Mouse (Mus musculus): ENCODE measurements around the gene Fam92b. TPM values are rescaled to one million over a fixed set of nuclear protein-coding genes. Genes with fewer than 3 reads are reported as not detected.

Gene Fam92b
- not detected for total RNA-seq (2021)

DNA sequence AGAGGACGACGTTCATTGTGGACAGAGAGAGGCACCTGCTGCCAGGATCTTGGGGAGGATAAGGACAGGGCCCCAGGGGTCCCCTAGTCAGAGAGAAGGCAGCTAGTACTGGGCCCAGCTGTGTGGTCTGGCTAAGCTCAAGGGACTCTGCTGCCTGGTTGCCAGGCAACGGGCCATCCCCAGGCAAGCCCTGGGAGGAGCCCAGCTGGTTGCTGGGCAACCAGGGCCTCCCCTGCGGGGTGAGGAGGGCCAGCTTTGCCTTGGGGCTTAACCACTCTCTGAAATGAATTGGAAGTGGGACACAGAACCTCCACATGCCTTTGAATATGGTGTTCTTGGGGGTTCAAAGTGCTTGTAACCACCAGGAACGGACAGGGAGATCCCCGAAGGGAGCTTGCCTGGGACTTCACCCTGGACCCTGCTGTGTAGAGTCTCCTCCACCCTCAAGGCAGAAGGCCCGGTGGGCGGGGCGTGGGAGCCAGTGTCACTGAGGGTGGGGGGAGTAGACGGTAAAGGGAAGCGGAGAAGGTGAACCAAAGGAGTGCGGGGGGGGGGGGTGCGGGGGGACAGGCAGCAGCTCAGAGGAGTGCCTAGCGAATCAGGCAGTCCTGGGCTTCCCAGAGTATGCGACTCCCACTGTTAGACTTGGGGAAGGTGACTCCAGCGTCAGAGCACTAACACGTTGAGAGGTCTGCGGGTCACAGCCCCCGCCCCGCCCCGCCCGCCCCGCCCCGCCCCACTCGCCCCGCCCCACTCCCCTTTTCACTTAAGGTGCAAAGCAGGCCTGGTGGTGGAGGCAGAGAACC is at the start of gene Fam92b:
Gene Fam92b, minus strand, starts transcription at position 149 of the 806 bp plus-strand sequence.
- intact Hi-C loops (cut with DNase I): loop anchor here (5.0 kb wide), 2 partner anchors 35 to 420 kb away; no protein-coding TSS in a partner anchor
- DNase-seq (ENCODE audit: low spot score): no peak

DNA sequence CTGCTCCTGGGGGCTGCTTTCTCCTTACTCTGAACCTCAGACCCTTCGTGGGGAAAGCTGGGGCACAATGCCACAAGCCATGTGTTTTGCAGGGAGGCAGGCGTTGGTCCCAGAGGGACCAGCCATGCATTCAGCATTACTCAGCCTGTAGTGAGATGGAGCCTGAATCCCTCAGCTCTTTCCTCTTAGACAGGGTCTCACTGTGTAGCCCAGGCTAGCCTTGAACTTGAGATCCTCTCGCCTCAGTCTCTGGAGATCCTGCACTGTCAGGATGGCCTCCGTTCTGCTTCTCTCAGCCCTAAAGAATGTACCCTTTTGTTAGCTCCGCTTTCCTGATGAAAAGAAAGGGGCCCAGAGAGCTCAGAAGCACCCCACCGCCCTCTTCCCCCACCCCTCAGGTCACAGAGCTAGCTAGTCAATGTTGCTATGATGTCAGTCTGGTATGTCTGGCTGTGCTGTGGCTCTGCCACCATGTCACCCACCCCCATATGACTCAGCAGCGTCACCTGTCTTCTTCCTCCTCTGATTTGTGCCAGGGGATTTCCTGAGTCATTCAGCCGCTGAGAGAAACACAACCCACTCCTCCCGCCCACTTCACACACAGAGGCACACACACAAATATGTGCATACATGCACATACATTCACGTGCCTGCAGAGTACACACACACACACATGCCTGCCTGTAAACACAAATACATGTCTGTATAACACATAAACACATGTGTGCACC is 48.3 kb upstream of the Fam92b start:
- DNase-seq (ENCODE audit: low spot score): no peak
- intact Hi-C loops (cut with DNase I): no loop called here

DNA sequence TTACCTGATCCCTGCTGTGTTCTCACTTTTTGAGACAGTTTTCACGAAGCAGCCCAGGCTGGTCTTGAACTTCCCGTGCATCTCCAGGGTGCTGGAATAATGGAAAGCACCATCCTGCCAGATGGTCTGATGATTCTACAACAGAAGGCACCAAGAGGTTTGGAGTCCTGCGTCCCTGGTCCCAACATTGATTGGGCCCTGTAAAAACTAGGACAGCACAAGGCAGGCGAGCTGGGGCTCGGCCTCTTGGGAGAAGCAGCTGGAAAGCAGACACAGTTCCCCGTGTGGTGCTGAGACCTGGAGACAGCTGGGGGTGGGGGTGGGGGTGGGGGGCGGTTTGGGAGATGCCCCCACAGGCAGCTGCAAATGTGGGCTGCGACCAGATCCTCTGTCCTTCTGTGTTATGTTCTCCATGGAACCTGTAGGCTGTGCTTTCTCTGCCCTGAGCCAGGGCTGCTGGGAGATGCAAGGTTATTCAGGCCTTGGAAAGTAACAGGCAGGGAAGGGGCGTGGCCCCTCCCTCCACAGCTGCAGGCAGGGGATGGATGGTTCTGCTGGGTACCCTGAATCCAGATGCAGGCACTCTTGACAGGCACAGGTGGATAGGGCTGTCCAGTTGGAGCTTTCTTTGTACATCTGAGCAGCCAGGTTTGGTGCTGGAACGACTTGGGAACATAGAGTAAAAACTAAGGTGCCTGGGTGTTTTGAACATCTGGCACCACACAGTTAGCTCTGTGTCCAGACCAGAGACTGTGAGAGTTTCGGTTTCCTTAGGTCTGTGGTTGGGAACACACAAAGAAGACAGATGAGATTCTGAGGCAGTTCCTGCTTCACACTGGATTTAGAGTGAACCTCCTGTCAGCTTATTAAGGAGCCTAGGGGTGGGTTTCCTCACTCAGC is 47.5 kb upstream of the Fam92b start:
- intact Hi-C loops (cut with DNase I): no loop called here
- DNase-seq (ENCODE audit: low spot score): no peak

DNA sequence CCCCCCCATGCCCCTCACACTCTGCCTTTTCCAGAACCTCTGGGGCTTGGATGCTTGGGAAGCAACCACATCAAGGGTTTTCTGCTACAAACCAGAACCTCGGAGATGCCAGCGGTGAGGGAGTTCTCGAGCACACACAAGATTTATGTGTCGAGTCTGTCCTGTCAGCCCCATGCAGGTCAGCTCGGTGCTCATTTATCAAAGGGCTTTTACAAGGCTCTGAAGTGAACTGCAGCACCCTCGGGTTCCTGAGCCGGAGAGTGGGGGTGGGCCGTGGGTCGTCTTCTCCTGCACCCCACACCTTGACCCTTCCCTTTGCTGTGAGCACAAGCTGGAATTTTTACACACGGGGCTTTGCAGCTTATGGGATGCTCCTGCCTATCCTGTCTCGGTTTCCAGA is 45.3 kb upstream of the Fam92b start:
- intact Hi-C loops (cut with DNase I): no loop called here
- no peak for DNase-seq (ENCODE audit: low spot score)

DNA sequence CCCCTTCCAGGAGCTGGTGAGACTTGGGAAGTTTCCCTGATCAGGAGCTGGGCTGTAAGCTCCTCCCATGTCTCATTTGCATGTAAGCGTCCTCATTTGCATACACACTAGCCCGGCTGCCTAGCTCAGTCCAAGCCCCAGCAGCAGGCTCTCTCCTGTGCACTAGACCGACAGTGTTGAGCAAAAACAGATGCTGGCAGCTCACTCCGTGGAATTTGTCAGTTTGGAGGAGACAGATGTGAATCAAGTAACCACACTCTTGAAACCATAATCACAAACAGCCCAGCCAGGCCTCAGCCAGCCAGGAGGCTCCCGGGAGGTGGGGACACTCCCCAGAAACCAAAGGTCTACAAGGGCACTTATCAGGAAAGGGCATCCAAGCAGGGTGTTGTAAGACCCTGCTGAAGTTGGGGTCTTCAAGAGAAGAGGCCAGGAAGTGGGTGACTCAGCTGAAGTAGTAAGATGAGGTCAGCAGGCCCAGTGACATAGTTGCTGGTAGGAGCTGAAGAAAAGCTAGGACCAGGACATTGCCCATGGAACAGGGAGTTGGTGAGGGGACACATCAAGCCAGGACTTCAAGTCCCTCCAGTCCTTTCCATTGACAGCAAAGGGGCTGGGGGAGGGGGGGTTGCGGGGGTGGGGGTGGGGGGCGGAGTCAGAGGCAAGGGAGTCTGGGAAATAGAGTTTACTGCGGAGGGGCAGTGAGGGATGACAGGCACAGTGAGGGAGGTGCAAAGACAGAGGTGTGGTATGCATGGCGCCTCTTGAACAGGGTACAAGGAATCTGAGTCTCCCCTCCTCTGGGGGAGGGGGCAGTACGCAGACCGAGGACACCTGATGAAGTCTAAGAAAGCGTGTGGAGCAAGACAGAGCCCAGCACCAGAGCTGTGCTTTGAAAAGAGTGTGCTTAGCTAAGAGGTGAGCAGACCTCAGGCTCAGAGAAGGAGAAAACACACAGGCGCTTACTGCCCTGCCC is 39.9 kb upstream of the Fam92b start:
- intact Hi-C loops (cut with DNase I): no loop called here
- DNase-seq (ENCODE audit: low spot score): peak; percentile 53

DNA sequence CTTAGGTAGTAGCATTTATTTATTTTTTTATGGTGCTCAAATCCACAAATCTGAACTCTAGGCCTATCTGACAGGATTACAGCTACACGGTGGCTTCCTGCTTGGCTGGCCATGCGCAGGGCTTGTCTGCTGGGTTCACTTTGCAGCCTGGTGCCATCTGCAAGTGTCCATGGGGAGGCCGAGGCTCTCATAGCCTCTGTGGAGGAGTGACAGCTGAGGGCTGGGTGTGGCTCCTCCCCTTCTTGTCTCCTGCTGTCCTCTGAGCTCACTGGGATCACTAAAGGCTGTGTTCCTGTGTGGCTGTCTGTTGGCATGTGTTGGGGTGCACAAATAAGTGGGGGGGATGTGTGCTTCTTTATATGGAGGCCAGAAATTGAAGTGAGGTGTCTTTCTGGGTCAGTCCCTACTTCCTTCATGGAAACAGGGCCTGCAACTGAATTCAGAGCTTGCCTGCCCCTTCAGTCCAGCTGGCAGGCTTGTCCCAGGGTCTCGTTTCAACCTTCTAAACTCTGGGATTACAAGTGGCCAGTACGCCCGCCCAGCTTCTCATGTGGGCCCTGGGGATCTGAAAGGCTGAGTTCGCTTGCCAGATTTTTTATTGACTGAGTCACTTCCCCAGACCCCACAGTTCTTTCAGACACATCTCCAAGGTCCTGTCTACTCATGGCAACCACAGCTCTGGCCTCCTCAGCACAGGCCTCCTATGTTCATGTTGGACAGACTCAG is 38.3 kb upstream of the Fam92b start:
- peak; percentile 63 for DNase-seq (ENCODE audit: low spot score)
- intact Hi-C loops (cut with DNase I): no loop called here

DNA sequence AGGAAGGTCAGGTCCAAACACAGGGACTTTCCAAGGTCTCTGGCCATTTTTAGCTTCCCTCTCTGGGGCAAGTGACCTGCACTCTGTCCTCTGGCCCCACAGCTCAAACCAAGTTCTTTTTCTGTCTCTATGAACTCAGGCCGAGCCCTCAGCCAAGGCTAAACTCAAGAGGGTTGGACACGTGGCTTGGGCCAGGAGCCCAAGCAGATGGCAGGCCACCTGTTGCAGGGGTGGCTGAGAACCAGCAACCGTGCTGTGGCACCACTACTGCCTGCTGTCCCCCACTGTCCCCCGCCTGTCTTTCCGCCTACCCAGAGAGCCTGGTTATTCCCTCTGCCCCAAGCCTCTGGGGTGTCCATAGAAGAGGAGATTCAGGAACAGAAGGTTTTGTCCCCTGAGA is 36.7 kb upstream of the Fam92b start:
- intact Hi-C loops (cut with DNase I): loop anchor here (5.0 kb wide), 1 partner anchor 37 kb away; the partner anchor contains the start of gene Fam92b
- DNase-seq (ENCODE audit: low spot score): no peak

DNA sequence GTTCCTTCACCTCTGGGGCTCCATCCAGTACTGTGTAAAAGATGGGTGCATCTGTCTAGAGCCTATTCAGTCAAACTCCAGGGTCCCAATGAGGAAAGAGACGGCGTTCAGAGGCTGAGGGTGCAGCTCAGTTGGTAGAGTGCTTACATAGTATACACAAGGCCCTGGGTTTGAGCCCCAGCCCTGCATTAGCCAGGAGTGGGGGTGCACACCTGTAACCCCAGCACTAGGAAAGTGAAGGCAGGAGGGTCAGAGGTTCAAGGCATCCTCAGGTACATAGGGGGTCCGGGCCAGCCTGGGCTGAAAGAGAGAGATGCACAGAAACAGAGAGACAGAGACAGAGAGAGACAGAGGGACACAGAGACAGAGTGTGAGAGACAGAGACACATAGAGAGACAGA is 36.0 kb upstream of the Fam92b start:
- intact Hi-C loops (cut with DNase I): loop anchor here (5.0 kb wide), 1 partner anchor 36 kb away; the partner anchor contains the start of gene Fam92b
- no peak for DNase-seq (ENCODE audit: low spot score)

DNA sequence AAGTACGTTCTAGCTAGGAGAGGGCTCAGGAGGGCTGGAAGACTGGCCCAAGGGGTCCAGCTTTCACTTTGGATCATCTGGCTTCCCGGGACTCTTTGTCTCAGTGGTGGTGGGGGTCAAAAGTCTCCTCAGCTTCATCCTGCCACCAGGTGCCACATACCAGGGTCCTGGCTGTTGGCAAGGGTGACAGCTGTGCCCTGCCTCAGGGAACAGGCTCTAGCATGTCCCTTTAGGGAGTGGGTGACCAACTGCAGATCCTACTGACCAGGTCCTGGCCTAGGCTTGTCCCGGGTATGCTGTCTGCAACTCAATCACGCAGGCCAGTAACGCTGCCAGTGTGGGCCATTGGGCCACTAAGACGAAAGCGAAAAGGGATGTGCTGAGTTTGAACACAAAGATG is 35.3 kb upstream of the Fam92b start:
- no peak for DNase-seq (ENCODE audit: low spot score)
- intact Hi-C loops (cut with DNase I): loop anchor here (5.0 kb wide), 1 partner anchor 35 kb away; the partner anchor contains the start of gene Fam92b

DNA sequence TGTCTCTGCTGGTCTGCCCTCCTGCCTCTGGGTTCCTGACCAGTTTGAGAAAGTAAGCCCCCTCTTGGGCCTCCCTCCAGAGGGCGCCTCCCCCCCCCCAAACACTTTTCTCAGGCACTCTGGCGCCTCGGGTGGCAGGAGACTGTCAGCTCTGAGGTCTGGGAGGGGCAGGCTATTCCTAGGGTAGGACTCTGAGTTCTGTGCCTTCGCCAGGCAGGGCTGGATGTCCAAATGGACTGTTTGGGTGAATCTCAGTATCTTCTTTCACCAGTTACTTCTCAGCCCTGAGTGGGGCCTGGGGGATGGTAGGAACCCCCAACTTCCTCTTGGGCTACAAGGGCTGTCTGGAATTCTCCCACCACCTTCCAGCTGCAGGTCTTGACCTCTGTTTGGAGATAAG is 34.1 kb upstream of the Fam92b start:
- no peak for DNase-seq (ENCODE audit: low spot score)
- intact Hi-C loops (cut with DNase I): loop anchor here (5.0 kb wide), 1 partner anchor 34 kb away; the partner anchor contains the start of gene Fam92b

DNA sequence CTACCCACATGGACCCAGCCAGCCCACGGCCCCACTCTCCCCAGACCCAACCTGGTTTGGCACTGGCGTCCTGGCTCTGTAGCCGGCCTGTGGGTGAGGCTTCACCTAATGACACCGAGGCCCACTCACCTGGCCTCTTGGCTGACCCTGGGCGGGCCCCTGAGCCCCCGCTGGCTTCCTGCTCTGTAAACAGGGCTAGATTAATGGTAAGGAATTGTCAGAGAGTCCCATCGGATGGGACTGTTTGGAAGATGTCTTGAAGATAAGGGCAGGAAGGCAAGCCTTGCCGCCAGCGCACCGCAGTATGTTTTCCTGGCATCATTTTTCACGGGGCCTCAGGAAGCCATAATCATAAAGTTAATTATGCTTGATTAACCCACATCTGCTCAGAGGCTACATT is 30.8 kb upstream of the Fam92b start:
- intact Hi-C loops (cut with DNase I): no loop called here
- no peak for DNase-seq (ENCODE audit: low spot score)

DNA sequence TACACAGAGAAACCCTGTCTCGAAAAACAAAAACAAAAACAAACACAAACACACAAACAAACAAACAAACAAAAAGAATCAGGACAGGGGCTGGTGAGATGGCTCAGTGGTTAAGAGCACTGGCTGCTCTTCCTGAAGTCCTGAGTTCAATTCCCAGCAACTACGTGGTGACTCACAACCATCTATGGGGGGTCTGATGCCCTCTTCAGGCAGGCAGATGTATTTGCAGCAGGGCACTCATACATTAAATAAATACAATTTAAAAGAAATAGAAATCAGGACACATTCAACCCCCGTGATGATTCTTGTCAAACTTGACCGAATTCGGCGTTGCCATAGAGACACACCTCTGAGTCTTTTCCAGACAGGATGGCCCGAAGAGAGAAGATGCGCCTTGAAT is 30.1 kb upstream of the Fam92b start:
- DNase-seq (ENCODE audit: low spot score): no peak

DNA sequence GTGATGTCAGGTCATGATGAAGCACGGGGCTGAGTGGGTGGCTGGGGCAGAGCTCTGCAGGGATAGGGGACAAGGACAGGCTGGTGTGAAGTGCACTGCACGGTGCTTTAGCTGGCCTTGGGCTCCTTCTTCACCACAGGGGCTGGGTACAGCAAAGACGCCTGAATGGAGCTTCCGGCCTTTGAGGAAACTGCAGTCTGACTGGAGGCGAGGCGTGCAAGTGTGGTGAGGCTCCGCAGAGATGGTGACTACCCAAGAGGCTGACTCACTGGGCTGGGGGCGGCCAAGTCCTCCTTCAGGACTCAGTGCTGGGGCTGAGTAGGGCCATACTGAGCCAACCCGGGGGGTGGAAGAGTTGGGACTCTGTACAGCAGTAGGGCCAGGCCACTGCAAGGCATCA is 28.6 kb upstream of the Fam92b start:
- intact Hi-C loops (cut with DNase I): no loop called here
- no peak for DNase-seq (ENCODE audit: low spot score)

More for the DNA sequence above, 30.1 kb upstream of the Fam92b start:
- intact Hi-C loops (cut with DNase I): no loop called here

DNA sequence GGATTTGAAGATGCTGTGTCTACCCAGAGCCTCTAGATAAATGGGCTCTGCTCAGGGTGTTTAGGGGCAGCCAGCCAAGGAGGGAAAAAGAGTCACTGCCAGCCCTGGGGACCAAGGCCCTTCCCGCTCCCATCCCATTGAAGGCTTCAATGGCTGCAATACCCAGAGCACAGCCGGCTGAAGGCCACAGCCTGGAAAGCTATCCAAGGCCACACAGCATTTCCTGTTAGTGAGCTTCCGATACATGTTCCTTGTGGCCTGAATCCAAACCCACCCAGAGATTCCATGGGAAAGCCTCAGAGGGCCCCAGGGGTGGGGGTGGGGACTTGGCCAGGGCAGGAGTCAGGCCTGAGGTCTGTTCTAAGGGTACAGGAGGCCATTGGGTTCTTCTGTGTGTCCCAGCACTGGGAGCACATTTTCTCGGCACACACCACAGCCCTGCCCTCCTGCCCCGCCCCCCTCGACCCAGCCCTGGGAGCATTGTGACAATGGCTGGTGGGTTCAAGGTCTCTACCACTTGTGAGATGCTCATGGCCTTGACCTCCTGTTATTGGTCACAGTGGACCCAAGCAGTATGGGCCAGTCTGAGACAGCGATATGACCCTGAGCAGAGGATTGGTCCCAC is 27.6 kb upstream of the Fam92b start:
- intact Hi-C loops (cut with DNase I): no loop called here
- DNase-seq (ENCODE audit: low spot score): peak; percentile 65

DNA sequence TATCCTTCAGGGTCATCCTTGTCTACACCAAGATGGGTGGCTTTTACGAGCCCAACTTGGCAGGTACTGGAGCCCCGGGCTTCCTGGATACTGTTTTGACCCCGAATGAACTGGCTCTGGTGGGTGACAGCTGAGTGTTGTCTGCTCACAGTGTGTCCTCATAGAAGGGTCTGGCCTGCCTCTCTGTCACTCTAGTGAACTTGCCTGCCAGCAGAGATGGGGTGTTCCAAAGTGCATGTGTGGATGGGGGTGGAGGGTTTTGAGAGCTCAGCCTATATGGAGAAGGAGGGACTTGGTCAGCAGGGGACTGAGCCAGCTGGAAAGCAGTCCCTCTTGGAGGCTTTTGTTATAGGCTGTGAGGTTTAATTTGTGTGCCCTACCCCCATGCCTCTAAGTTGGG is 25.3 kb upstream of the Fam92b start:
- DNase-seq (ENCODE audit: low spot score): no peak
- intact Hi-C loops (cut with DNase I): no loop called here

DNA sequence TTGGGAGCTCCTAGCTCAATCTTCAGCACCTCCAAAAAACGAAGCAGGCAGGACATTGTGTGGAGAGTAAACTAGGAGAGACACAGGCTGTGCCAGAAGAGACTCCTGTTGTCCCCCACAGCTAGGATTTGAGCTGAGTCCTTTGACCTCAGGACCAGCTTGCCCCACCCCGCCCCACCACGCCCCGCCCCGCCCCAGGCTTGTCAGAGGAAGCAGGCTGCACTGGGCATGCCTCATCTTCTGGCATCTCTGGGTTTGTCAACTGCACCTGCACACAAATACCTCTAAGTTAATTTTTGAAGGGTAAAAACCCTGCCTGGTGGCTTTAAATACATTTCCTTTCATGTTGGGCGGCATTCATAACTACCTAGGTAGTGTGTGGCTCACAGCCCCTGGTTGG is 24.1 kb upstream of the Fam92b start:
- no peak for DNase-seq (ENCODE audit: low spot score)
- intact Hi-C loops (cut with DNase I): no loop called here

DNA sequence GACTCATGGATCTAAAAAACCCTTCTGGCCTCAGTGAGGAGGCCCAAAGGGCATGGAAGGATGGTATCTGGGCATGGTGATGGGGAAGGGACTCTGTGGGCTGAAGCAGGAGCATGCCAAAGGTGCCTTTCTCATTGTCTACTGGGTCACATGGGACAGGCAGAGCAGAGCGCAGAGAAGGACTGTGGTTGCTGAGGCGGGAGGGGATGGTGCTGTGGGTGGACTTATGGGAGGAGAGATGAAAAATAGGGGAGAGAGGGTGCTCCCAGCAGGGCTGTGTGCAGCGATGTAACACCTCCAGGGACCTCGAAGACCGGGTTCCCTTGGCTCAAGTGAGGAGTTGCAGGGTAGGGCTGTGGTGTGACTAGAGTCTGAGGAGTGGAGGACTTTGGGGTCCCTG is 14.9 kb upstream of the Fam92b start:
- no peak for DNase-seq (ENCODE audit: low spot score)

DNA sequence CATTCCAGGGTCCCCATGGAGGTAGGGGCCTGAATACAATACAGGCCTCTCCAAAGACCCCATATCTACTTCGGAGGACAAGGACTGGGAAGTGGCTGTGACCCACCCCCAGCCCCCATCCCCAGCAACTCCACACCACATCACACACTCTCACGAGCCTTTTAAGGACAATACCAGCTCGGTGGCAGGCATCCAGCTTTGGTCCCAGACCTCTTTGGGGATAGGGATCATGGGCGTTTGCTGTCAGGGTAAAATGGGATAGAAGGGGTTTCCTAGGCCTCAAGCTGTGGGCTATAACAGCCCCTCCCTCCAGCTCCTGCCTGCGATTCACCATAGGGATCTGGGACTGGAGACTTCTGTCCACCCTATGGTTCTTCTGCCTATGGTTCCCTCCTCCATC is 14.4 kb upstream of the Fam92b start:
- no peak for DNase-seq (ENCODE audit: low spot score)
- intact Hi-C loops (cut with DNase I): no loop called here

More for the DNA sequence above, 14.9 kb upstream of the Fam92b start:
- intact Hi-C loops (cut with DNase I): no loop called here

Measured in heart, postnatal 25 days (tissue).